Mouse (Mus musculus) adrenal gland, postnatal 25 days (tissue): Measurements from ENCODE around the gene Gpr82. TPM values are rescaled to one million over a fixed set of nuclear protein-coding genes. Genes with fewer than 3 reads are reported as not detected.

Source experiments
- DNase-seq: peaks from one replicate; pipeline ENCODE4 v3.0.0; 2021; ENCODE audit warnings: mixed read lengths
- long read RNA-seq: library from polyadenylated mRNA; stranded (forward); transcript quantifications from one replicate; pipeline ENCODE4 v2.0.0, GENCODE M21; 2021
- total RNA-seq: library from RNA; stranded (reverse); gene quantifications from 2 replicates; pipeline ENCODE4 v1.2.3, GENCODE M21; 2021

The Gpr82 gene
- not detected in 2 replicates for total RNA-seq
- long read RNA-seq: 0 reads

DNA sequence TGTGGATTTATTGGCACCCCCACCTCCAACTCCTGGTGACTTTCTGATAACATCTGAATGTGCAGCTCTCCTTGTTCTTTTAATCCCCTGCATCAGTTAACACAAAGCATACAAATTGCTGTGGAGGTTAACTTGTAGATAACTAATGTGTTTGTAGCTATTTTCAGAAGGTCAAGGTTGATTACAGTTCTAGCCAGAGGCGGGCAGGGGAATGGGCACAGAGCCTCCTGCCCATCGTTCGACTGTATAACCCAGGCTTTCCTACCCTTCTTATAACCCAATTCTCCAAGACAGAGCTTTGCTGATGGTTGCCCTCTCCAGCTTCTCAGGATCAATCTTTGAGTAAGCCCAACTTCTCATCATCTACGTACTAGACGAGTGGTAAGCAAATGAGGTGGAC is at the start of gene Gpr82:
Gene Gpr82, plus strand, starts transcription at position 301 of the 400 bp plus-strand sequence.
- no peak for DNase-seq

GRCm38 (mm10) chrX:13612115-13612514 is 49.0 kb upstream of the Gpr82 start:
- DNase-seq: no peak

DNA sequence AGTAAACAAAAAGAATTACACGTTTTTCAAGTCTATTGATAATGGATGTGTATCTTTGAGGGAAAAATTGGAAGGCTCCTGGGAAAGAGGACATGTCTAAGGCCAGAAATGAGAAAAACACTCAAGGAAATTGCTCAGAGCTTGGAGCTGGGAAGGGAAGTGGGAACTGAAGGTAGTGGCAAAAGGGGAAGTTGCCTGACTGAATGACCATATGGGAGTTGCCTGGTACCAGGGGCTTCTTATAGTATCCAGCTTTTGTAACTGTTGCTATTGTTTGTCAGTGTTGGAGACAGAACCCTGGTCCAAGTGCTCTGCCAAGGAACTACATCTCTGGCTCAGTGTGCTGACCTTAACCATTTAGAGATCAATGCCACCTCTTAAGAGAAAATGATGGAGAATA is 44.4 kb upstream of the Gpr82 start:
- DNase-seq: no peak

DNA sequence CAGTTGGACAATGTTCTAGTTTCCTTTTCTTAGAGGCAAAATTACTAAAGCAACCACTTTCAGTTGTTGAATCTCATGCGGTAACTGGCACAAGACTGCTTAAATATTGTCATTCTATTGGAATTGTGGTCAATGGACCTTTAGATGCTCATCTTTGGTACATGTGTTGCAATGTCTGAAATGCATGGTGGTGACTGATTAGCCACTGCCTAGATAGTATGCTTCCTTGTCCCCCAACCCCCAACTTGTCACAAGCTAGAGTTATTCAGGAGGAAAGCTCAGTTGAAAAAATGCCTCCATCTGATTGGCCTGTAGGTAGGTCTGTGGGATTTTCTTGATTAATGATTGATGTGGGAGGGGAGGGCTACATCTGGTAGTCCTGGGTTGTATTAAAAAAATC is 43.9 kb upstream of the Gpr82 start:
- no peak for DNase-seq

GRCm38 (mm10) chrX:13618476-13618875 is 42.7 kb upstream of the Gpr82 start:
- DNase-seq: no peak

- DNase-seq: no peak
These were observed 39.7 kb upstream of the Gpr82 start for GRCm38 (mm10) chrX:13621473-13621872.

- DNase-seq: no peak
These were observed 38.5 kb upstream of the Gpr82 start for GRCm38 (mm10) chrX:13622654-13623053.

DNA sequence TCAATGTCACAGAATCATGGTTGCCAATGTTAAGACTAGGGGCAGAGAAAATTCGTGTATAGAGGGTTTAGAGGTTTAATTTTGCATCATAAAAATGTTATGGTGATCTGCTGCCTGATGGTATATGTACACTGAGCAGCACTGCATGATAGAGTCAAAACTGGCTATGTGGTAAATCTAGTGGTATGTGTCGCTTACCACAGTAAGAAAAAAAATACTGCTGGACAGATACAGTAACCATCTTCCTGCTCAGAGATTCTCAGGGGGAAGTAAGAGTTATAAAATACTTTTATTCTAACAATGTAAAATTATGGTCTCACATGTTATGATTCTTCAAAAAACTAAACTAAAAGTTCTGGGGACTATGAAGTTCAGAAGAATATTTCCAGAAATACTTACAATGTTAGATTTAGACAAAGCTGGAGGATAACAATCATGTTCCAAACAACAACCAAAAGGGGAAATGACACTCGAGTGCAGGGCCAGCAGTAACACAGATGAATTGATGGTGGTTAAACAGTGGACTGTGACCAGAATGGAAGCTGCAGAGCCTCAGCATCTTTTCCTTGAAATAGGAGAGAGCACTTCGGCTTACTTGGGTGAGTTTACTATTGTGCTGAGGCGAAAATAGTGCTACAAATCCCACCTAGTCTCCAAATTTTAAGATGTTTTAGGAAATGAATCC is 29.4 kb upstream of the Gpr82 start, which contains the start of gene Gpr34:
Gene Gpr34, plus strand, starts transcription at position 491 of the 685 bp plus-strand sequence.
- DNase-seq: no peak

GRCm38 (mm10) chrX:13636398-13636797 is 24.8 kb upstream of the Gpr82 start:
- DNase-seq: no peak

DNA sequence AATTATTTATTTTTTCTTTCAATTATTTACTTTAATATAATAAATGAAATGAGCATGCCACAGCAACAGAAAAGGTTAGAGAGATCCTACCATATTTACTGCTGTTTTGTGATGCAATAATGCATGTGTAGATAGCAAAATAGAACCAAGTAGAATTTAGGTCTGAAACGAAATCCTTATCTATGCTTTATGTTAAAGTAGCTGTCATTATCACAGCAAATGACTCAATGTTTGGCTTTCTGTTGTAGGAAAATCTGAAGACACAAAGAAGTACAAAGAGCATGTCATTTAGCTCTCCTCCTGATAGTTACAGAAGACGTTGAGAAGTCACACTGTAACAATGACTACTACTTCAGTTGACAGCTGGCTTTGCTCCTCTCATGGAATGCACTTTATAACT is 22.3 kb upstream of the Gpr82 start:
- no peak for DNase-seq

- DNase-seq: no peak
These were observed 9.3 kb upstream of the Gpr82 start for GRCm38 (mm10) chrX:13651889-13652288.

DNA sequence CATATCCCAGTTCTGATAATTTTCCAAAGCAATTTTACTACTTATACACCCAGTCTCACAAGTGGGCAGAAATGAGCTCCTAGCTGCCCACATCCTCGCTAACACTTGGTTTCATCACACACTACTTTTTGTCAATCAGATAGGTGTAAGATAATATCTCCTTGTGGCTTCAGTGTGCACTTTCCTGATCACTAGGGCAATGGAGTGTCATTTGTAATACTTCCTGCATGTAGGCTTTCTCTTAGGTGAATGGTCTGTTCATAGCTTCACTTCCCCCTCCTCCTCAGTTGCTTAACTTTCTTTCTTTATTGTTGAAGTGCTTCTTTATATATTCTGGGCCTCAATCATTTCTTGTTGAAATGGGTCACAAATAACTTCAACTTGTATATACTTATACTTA is 8.9 kb upstream of the Gpr82 start:
- no peak for DNase-seq

DNA sequence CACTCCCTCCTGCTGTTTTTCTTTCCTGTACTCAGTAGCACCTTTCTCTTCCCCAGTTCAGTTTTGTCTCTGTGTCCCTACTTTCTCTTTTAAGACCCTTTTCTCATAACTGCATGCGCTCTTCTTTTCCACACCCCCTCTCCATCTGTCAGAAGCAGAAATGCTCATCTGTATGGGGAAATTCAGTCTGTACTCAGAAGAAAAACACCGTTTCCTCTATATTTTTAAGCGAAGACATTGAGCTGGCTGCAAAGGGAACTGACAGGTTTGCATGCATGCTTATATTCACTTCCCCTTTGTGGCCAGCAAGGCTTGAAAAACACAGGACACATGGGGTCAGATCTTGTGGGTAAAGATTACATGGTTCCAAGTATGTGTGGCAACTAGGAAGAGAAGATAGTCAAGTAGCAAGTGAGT is 6.2 kb upstream of the Gpr82 start:
- DNase-seq: no peak

DNA sequence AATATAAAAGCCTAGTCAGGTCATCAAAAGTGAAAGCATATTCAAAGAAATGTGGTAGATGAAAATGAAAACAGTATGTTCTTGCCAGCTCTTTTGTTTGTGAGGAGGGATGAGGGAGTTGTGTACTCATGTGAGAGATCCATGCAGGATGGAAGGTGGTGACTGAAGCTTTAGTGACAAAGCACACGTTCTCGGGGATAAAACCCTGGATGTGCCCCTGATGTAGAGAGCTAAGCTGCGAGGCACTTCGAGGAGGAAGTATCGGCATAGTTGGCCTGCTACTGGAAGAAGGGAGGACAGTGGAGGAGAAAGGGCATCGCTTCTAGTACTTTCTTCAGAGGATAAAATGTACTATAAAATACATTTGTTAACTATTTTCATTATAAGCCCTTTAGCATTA is 5.3 kb upstream of the Gpr82 start:
- DNase-seq: no peak

DNA sequence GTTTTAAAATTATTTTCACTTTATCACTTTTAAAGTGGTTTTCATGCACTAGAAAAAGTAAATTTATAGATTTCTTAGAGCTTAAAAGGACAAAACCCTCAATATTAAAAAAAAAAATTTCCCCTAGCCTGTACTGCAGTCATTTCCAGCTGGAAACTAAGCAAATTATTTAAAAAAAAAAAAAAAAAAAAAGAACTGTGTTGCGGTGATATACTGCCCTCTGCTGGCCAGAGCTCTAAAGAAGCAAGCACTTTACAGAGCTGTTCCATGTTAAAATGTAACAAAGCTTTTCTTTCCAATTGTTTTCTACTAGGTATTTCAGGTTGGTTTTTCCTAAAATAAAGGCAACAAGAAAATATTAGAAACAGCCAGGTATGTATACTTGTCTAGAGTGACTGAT is 4.4 kb upstream of the Gpr82 start:
- DNase-seq: peak; percentile 33

DNA sequence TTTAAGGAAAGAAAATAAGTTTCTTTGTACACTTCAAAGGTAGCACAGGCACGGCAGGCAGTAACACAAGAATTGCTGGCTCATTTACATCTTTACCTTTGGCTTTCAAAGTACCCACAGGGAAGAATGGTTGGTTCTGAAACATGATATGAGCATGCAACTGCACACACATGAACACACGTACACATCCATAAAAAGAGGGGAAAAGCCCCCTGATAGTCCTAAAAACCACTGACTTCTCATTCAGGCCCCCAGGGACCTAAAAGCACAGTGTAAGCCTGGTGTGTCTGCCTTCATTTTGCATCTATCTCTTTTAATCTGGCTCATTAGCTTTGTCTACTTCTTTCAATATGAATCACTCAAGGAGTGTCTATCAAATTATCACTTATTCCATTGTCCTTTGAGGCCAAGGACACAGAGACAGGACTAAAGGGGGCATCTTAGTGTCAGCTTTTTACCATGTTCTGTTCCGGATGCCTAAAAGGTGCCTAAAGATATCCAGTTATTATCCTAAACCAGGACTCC is 2.5 kb upstream of the Gpr82 start:
- no peak for DNase-seq

GRCm38 (mm10) chrX:13659201-13659890 is 1.8 kb upstream of the Gpr82 start:
- DNase-seq: no peak

GRCm38 (mm10) chrX:13668867-13669266 is 7.7 kb downstream of the Gpr82 start:
- no peak for DNase-seq

DNA sequence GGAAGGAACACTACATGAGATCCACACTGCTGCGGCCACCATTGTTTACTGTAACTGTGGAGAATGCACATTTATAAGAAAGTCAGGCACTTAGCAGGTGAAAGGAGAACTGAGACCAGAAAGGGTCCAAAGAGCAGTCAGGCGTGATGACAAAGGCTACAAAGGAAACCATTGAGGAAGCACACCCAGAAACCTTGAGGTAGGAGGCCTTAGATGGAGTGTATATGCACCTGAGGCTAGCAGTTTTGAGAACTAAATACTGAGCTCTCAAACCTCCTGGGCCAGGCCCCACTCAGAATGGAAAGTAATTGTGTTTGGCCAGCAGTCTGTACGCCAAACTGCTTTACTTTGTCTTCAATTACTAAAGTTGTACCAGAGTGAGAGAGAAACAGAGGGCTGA is 9.2 kb downstream of the Gpr82 start:
- DNase-seq: no peak

DNA sequence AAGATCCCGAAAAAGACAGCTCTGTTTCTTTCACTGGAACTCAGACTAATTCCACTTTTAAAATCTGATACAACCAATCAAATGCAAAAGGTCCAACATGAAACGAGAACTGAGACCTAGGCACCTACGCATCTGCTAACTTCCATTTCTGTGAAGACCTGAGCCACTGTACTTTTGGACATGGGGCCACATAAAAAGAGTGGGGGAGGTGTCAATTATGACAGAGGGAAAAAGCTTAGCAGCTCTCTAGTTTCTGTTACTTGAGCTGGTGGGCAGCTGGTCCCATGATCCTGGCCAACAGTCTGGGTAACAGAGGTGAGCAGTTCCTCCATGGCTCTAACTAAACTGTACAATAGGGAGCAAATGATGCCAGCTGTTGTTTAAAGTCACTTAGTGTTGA is 11.8 kb downstream of the Gpr82 start:
- no peak for DNase-seq

- no peak for DNase-seq
These were observed 20.6 kb downstream of the Gpr82 start for GRCm38 (mm10) chrX:13681748-13682147.

- DNase-seq: no peak
These were observed 25.4 kb downstream of the Gpr82 start for GRCm38 (mm10) chrX:13686589-13686988.

DNA sequence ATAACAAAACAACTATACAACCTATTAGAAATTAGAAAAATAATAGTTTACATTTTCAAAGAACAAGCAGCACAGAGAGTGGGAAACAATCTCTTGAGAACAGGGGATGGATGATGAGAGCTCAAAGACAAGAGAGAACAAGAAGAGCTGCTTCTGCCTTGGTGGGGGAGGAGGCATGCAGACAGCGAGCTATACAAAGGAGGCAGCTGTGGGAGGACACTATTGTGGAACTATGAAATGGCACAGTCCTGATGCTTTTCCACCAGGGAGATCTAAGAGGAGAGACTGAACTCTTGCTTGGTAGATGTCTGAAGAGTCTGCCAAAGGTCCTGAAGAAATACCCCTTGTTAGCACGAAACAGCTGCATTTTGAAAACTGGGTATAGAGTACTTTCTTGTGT is 27.2 kb downstream of the Gpr82 start:
- DNase-seq: no peak

DNA sequence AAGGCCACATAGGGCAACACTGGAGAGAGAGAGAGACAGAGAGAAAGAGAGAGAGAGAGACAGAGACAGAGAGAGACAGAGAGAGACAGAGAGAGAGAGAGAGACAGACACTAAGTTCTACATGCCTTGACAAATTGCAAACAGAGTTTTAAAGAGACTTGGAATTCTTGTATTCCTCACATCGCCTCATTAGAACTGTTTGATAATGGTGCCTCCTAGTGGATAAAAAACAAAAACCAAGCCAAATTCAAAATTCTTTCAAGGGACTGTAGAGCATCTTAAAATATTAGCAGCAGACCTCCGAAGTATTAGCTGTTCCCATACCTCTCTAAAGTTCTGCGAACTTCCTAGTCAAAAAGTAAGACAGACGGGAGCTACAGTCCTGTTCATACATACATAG is 30.7 kb downstream of the Gpr82 start:
- DNase-seq: no peak
